Mouse (Mus musculus): Measurements from ENCODE around the gene Slc25a31. TPM values are rescaled to one million over a fixed set of nuclear protein-coding genes. Genes with fewer than 3 reads are reported as not detected.
A peak's percentile ranks its signal among the peaks of the same experiment; 100 is the strongest.

Gene Slc25a31
- total and polyA plus RNA-seq, 3 experiments = not detected

DNA sequence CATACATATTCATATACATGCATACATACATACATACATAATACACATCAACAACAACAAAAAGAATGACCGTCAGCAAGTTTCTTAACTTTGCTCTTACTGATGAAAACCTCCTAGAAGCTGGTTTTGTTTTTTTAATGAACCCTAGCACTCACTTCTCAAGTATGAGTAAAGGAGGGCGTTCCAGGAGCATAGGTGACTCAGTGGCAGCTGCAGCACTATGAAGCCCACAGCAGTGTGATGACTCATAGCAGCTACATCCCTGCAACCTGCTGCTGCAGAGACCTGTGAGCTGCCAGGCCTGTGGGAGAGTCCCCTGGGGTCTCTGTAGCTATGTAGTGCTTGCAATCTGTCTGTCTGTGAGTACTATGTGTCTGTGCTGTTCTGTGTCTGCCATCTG, 52.7 kb downstream of the Slc25a31 start (continued):
- TF ChIP-seq MEF2A (IDR thresholded peaks at IDR 0.05; ENCODE audit: borderline replicate concordance, low read depth, low read length) = no peak
- peak; percentile 29; the same call in 1 of the 2 replicates for TF ChIP-seq IRF4 (IDR thresholded peaks at IDR 0.05; ENCODE audit: low read depth, low read length)
- no peak for TF ChIP-seq E2F4 (IDR thresholded peaks at IDR 0.05; ENCODE audit: insufficient replicate concordance, low read depth, low read length)
- TF ChIP-seq RCOR1 (conservative IDR thresholded peaks at IDR 0.05; ENCODE audit: low read depth, low read length) = no peak

Other genes starting within 250 kb of the Slc25a31 start
- not detected in 2 replicates for gene Intu, start 177.6 kb upstream of the Slc25a31 start, total RNA-seq (2012; rRNA removed)
- gene Intu, start 177.6 kb upstream of the Slc25a31 start, total RNA-seq (2014; rRNA removed) = not detected in 2 replicates
- gene Intu, start 177.6 kb upstream of the Slc25a31 start, polyA plus RNA-seq (2012; ENCODE audit: insufficient read length, low read depth) = not detected in 2 replicates
- gene Hspa4l, start 35.6 kb downstream of the Slc25a31 start, total RNA-seq (2012; rRNA removed) = 4.4 and 5.3 TPM in 2 replicates
- 1.7 and 2.1 TPM in 2 replicates for gene Hspa4l, start 35.6 kb downstream of the Slc25a31 start, total RNA-seq (2014; rRNA removed)
- gene Hspa4l, start 35.6 kb downstream of the Slc25a31 start, polyA plus RNA-seq (2012; ENCODE audit: insufficient read length, low read depth) = 2.3 and 3.8 TPM in 2 replicates
- 39.2 and 41.1 TPM in 2 replicates for gene Plk4, start 91.2 kb downstream of the Slc25a31 start, total RNA-seq (2012; rRNA removed)
- 43.2 and 46.0 TPM in 2 replicates for gene Plk4, start 91.2 kb downstream of the Slc25a31 start, total RNA-seq (2014; rRNA removed)
- 36.3 and 39.0 TPM in 2 replicates for gene Plk4, start 91.2 kb downstream of the Slc25a31 start, polyA plus RNA-seq (2012; ENCODE audit: insufficient read length, low read depth)
- 3.8 and 4.1 TPM in 2 replicates for gene Mfsd8, start 138.0 kb downstream of the Slc25a31 start, total RNA-seq (2012; rRNA removed)
- 7.7 and 8.0 TPM in 2 replicates for gene Mfsd8, start 138.0 kb downstream of the Slc25a31 start, total RNA-seq (2014; rRNA removed)
- 6.0 and 10.0 TPM in 2 replicates for gene Mfsd8, start 138.0 kb downstream of the Slc25a31 start, polyA plus RNA-seq (2012; ENCODE audit: insufficient read length, low read depth)
- gene Abhd18, start 138.1 kb downstream of the Slc25a31 start, total RNA-seq (2012; rRNA removed) = 3.2 and 8.5 TPM in 2 replicates
- gene Abhd18, start 138.1 kb downstream of the Slc25a31 start, total RNA-seq (2014; rRNA removed) = 12.2 and 13.4 TPM in 2 replicates
- 3.7 and 4.7 TPM in 2 replicates for gene Abhd18, start 138.1 kb downstream of the Slc25a31 start, polyA plus RNA-seq (2012; ENCODE audit: insufficient read length, low read depth)
- gene 1700034I23Rik, start 193.7 kb downstream of the Slc25a31 start, total RNA-seq (2012; rRNA removed) = 0.04 TPM in 1 of 2 replicates, not detected in the other
- gene 1700034I23Rik, start 193.7 kb downstream of the Slc25a31 start, total RNA-seq (2014; rRNA removed) = not detected in 2 replicates
- not detected in 2 replicates for gene 1700034I23Rik, start 193.7 kb downstream of the Slc25a31 start, polyA plus RNA-seq (2012; ENCODE audit: insufficient read length, low read depth)
- gene Larp1b, start 241.0 kb downstream of the Slc25a31 start, total RNA-seq (2012; rRNA removed) = 13.7 and 14.7 TPM in 2 replicates
- gene Larp1b, start 241.0 kb downstream of the Slc25a31 start, total RNA-seq (2014; rRNA removed) = 8.7 and 13.0 TPM in 2 replicates
- 11.9 and 12.0 TPM in 2 replicates for gene Larp1b, start 241.0 kb downstream of the Slc25a31 start, polyA plus RNA-seq (2012; ENCODE audit: insufficient read length, low read depth)